Mouse (Mus musculus) bone marrow macrophage, adult 2 months (primary cell): ENCODE data around the gene Rusc2.

Source experiments
- CTCF ChIP-seq: IDR thresholded peaks from 2 replicates; pipeline ENCODE4 v1.5.1; 2012; ENCODE audit warnings: low read depth, mild to moderate bottlenecking, low read length, moderate library complexity
- POLR2A ChIP-seq: IDR thresholded peaks from 2 replicates; pipeline ENCODE4 v1.6.1; 2012; ENCODE audit warnings: mild to moderate bottlenecking, low read depth, low read length, borderline replicate concordance

- TF ChIP-seq CTCF: no peak
- no peak for TF ChIP-seq POLR2A
Observed at GRCm38 (mm10) chr4:43395147-43395546, 13.4 kb downstream of the Rusc2 start.
